Mouse (Mus musculus) forebrain, embryonic 15.5 days (tissue): ENCODE results near the gene Itgb2l. TPM values are rescaled to one million over a fixed set of nuclear protein-coding genes. Genes with fewer than 3 reads are reported as not detected.
A peak's percentile ranks its signal among the peaks of the same experiment; 100 is the strongest.
"Not testable (repeated sequence)": the region's sequence is repeated elsewhere in the genome, so short reads cannot be mapped to it uniquely, and the experiment has no call there.

Source experiments
- ATAC-seq: fragments of 200-750 bp; cut with Nextera tagmentation; replicated peaks from 2 replicates; pipeline ENCODE4 v1.8.0; 2017; ENCODE audit warnings: mild to moderate bottlenecking, moderate TSS enrichment, moderate library complexity
- H3K27ac ChIP-seq: fragments of 300-500 bp; sonication (generic); replicated peaks from 2 replicates; pipeline ENCODE4 v1.5.1; 2015; ENCODE audit warnings: mild to moderate bottlenecking, inconsistent platforms
- H3K27me3 ChIP-seq: fragments of 300-500 bp; sonication (generic); 2 replicates; pipeline ENCODE4 v1.6.1; 2015; ENCODE audit warnings: inconsistent platforms
- H3K36me3 ChIP-seq: fragments of 300-500 bp; sonication (generic); 2 replicates; pipeline ENCODE4 v1.6.1; 2015; ENCODE audit warnings: mild to moderate bottlenecking, inconsistent platforms
- H3K4me1 ChIP-seq: fragments of 300-500 bp; sonication (generic); 2 replicates; pipeline ENCODE4 v1.6.1; 2015; ENCODE audit warnings: inconsistent platforms
- H3K4me2 ChIP-seq: fragments of 300-500 bp; sonication (generic); replicated peaks from 2 replicates; pipeline ENCODE4 v1.6.1; 2015; ENCODE audit warnings: mild to moderate bottlenecking, inconsistent platforms
- H3K4me3 ChIP-seq: fragments of 300-500 bp; sonication (generic); 2 replicates; pipeline ENCODE4 v1.5.1; 2015; ENCODE audit warnings: mild to moderate bottlenecking, inconsistent platforms
- H3K9ac ChIP-seq: fragments of 300-500 bp; sonication (generic); replicated peaks from 2 replicates; pipeline ENCODE4 v1.6.1; 2015; ENCODE audit warnings: mild to moderate bottlenecking, inconsistent platforms
- H3K9me3 ChIP-seq: fragments of 300-500 bp; sonication (generic); 2 replicates; pipeline ENCODE4 v1.6.1; 2016; ENCODE audit warnings: inconsistent platforms
- WGBS: fragments of 180-500 bp; shearing (Covaris S2); methylation state at CpG from one replicate; pipeline ENCODE4 v1.1.7; 2015; ENCODE audit warnings: mixed read lengths; 5-methylcytosine and 5-hydroxymethylcytosine counted together
- polyA plus RNA-seq: library from polyadenylated mRNA; unstranded; fragments of >200 nt; fragmentation: Nextera tagmentation; extraction: Ambion mirVana; gene quantifications from 2 replicates; pipeline ENCODE4 v1.2.1, GENCODE M21; 2015

Gene Itgb2l
- polyA plus RNA-seq, 1 experiment from 2014 or later: not detected

DNA sequence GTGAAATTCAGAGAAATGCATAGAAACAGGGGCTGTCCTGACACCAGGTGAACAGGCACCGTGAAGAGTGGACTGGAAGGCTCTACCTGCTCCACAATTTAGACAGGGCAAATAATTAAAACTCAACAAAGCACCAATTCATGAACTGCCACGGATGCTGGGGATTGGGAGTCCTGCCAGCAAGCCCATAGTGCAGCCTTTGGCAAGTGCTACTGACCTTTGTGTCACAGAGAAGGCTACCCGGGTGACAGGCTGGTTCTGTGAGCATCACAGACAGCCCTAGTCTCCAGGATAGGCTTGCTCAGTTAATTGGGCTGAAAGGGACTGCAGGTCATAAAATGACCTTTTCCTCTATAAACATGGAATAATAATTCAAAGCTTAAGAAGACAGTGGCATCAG is 17.4 kb upstream of the Itgb2l start:
- H3K9ac ChIP-seq: no peak overlapping the region

DNA sequence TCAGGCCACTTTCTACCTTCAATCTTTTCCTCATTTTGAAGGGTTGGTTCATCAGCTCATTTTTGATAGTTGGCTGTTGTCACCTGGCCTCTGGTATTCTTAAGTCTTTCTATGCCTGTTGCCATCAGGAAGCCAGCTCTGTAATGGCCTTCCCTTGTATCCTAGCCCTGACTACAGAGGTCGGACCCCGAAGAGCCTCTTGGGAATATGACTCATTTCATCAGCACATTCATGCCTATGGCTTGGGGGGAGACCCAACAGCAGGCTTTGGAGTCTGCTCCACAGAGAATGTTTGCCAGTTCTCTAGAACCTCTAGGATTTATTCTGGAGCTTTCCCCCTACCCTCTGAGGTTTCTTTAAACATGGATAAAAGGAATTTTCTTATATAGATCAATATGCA is 15.9 kb upstream of the Itgb2l start:
- H3K36me3 ChIP-seq: no peaks in the 10 kb centered on the region
- H3K4me1 ChIP-seq: no peaks in the 10 kb centered on the region
- no peaks in the 10 kb centered on the region for H3K27me3 ChIP-seq
- no peak overlapping the region for H3K4me2 ChIP-seq
- no peak overlapping the region for H3K4me3 ChIP-seq
- no peaks in the 10 kb centered on the region for H3K9me3 ChIP-seq
- ATAC-seq: no peak
- WGBS: 90% methylated on average over 2 of the region's 2 CpGs
- H3K27ac ChIP-seq: no peak overlapping the region
- no peak overlapping the region for H3K9ac ChIP-seq

More for the DNA sequence above, 17.4 kb upstream of the Itgb2l start:
- 19% methylated on average over 3 of the region's 3 CpGs for WGBS
- no peaks in the 10 kb centered on the region for H3K9me3 ChIP-seq
- H3K4me2 ChIP-seq: no peak overlapping the region
- no peak for ATAC-seq
- no peaks in the 10 kb centered on the region for H3K27me3 ChIP-seq
- no peaks in the 10 kb centered on the region for H3K36me3 ChIP-seq
- no peak overlapping the region for H3K27ac ChIP-seq
- no peak overlapping the region for H3K4me3 ChIP-seq
- no peaks in the 10 kb centered on the region for H3K4me1 ChIP-seq

DNA sequence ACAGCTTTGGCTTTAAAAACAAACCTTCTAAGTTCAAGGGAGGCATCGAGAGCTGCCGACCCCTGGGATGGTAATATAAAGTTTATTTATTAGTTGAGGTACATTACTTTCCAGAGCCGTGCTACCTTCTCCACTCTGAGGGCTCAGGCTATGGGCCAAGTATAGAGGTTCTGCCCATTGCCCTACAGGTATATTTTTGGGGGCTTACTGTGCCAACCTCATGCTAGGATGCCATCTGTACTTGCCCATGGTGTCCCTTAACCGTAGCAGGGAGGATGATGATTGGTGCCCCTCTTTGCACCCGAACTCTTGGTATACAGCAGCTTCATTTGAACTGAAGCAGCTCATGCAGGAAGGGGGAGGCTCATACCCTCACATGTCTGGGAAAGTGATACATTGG is 14.2 kb upstream of the Itgb2l start:
- Histone ChIP-seq H3K9me3 (no peaks in the 10 kb centered on the region), H3K9ac (no peak overlapping the region), H3K4me2 (no peak overlapping the region), H3K36me3 (no peaks in the 10 kb centered on the region), H3K27me3 (no peaks in the 10 kb centered on the region), H3K4me1 (no peaks in the 10 kb centered on the region), H3K27ac (no peak overlapping the region), H3K4me3 (no peak overlapping the region)
- 94% methylated on average over 5 of the region's 5 CpGs for WGBS
- no peak for ATAC-seq

- H3K9ac ChIP-seq: no peak overlapping the region
- no peaks in the 10 kb centered on the region for H3K27me3 ChIP-seq
- no peak overlapping the region for H3K4me3 ChIP-seq
- H3K4me2 ChIP-seq: no peak overlapping the region
- no peak overlapping the region for H3K27ac ChIP-seq
- no peak for ATAC-seq
- H3K9me3 ChIP-seq: no peaks in the 10 kb centered on the region
- no peaks in the 10 kb centered on the region for H3K36me3 ChIP-seq
- no peaks in the 10 kb centered on the region for H3K4me1 ChIP-seq
These were observed 10.7 kb upstream of the Itgb2l start for GRCm38 (mm10) chr16:96454086-96454485.

GRCm38 (mm10) chr16:96450871-96451270 is 7.5 kb upstream of the Itgb2l start:
- H3K9ac ChIP-seq, H3K36me3 ChIP-seq, H3K4me3 ChIP-seq, H3K27ac ChIP-seq, H3K4me1 ChIP-seq, H3K27me3 ChIP-seq, H3K4me2 ChIP-seq, H3K9me3 ChIP-seq, ATAC-seq: not testable (repeated sequence)
- 95% methylated on average over 15 of the region's 16 CpGs for WGBS

- WGBS: 90% methylated on average over 3 of the region's 3 CpGs
- Histone ChIP-seq H3K9me3 (no peaks in the 10 kb centered on the region), H3K4me1 (no peaks in the 10 kb centered on the region), H3K36me3 (no peaks in the 10 kb centered on the region), H3K4me2 (no peak overlapping the region), H3K9ac (no peak overlapping the region), H3K27me3 (no peaks in the 10 kb centered on the region), H3K27ac (no peak overlapping the region), H3K4me3 (no peak overlapping the region)
- ATAC-seq: no peak
These were observed 1.6 kb downstream of the Itgb2l start for GRCm38 (mm10) chr16:96441826-96442225.

- H3K27ac ChIP-seq: no peak overlapping the region
- H3K4me2 ChIP-seq: no peak overlapping the region
- H3K9ac ChIP-seq: no peak overlapping the region
- H3K4me3 ChIP-seq: no peak overlapping the region
- H3K9me3 ChIP-seq: no peaks in the 10 kb centered on the region
- ATAC-seq: no peak
- no peaks in the 10 kb centered on the region for H3K4me1 ChIP-seq
- 79% methylated on average over 8 of the region's 8 CpGs for WGBS
- H3K36me3 ChIP-seq: no peaks in the 10 kb centered on the region
- no peaks in the 10 kb centered on the region for H3K27me3 ChIP-seq
These were observed 2.5 kb downstream of the Itgb2l start for GRCm38 (mm10) chr16:96440871-96441270.

DNA sequence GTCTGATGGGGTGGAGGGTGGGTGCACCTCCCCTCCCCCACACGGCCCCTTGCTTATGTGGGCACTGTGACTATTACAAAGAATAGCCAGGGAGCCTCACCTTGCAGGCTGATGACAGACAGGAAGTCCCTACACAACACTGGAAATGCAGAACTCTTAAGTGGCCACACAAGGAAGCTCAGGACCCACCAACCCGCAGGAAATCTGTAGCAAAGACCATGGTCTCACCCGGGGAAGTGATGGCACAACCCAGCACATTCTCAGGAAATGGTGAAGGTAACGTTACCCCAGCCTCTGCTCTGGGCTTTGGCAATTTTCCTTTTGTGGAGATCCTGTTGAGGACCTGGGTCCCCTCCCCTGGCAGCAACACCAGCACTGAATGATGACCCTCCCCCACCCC is 3.7 kb downstream of the Itgb2l start:
- H3K9me3 ChIP-seq: no peaks in the 10 kb centered on the region
- WGBS: 89% methylated on average over 4 of the region's 4 CpGs
- no peaks in the 10 kb centered on the region for H3K27me3 ChIP-seq
- H3K4me3 ChIP-seq: no peak overlapping the region
- no peaks in the 10 kb centered on the region for H3K4me1 ChIP-seq
- H3K36me3 ChIP-seq: no peaks in the 10 kb centered on the region
- no peak for ATAC-seq
- H3K27ac ChIP-seq: no peak overlapping the region
- no peak overlapping the region for H3K9ac ChIP-seq
- no peak overlapping the region for H3K4me2 ChIP-seq

DNA sequence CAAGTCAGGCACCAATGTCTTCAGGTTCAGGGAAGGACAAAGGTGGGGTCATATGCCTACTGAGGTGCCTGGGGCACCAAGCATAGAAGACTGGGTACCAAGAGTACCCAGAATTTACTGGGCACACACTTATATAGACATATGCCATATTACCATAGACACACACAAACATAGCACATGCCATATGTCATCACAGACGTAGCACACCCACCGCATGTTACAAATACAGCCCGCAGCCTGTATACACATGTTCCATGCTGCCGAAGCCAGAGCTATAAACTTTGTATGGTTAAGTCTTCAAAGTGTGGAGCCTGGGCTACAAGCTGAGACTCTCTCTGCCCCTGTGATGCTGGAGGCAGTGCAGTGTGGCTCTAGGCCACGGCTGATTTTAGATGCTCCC is 4.5 kb downstream of the Itgb2l start:
- no peaks in the 10 kb centered on the region for H3K9me3 ChIP-seq
- ATAC-seq: peak; percentile 75
- H3K36me3 ChIP-seq: no peaks in the 10 kb centered on the region
- WGBS: 65% methylated on average over 5 of the region's 5 CpGs
- H3K4me3 ChIP-seq: no peak overlapping the region
- no peaks in the 10 kb centered on the region for H3K4me1 ChIP-seq
- no peak overlapping the region for H3K4me2 ChIP-seq
- no peak overlapping the region for H3K27ac ChIP-seq
- no peaks in the 10 kb centered on the region for H3K27me3 ChIP-seq
- H3K9ac ChIP-seq: no peak overlapping the region

GRCm38 (mm10) chr16:96434024-96434785 is 9.2 kb downstream of the Itgb2l start:
- no peak overlapping the region for H3K4me3 ChIP-seq
- WGBS: 89% methylated on average over 3 of the region's 3 CpGs
- H3K9ac ChIP-seq: no peak overlapping the region
- H3K9me3 ChIP-seq: no peaks in the 10 kb centered on the region
- no peak overlapping the region for H3K27ac ChIP-seq
- H3K36me3 ChIP-seq: no peaks in the 10 kb centered on the region
- H3K4me2 ChIP-seq: no peak overlapping the region
- H3K27me3 ChIP-seq: no peaks in the 10 kb centered on the region
- no peaks in the 10 kb centered on the region for H3K4me1 ChIP-seq
- ATAC-seq: no peak

DNA sequence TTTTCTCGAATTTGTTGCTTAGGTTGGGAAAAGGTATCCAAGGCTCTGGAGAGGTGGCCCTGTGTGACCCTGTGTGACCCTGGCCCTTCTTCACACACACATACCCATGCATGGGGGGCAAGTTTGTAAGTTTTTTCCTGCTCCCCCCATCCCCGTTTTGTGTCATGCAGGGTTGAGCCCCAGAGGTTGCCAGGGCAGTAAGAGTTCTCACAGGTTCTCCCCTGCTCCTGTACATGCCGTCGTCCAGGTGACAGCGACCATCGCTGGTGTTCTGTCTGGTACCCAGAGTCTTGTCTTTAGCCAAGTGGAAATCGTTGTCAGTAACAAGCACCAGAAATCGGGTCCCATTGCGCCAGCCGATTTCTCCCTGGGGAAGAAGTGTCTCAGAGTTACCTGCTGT is 10.2 kb downstream of the Itgb2l start:
- no peak overlapping the region for H3K4me3 ChIP-seq
- WGBS: 87% methylated on average over 10 of the region's 10 CpGs
- H3K36me3 ChIP-seq: no peaks in the 10 kb centered on the region
- H3K4me1 ChIP-seq: no peaks in the 10 kb centered on the region
- no peak overlapping the region for H3K9ac ChIP-seq
- H3K27ac ChIP-seq: no peak overlapping the region
- H3K27me3 ChIP-seq: no peaks in the 10 kb centered on the region
- H3K9me3 ChIP-seq: no peaks in the 10 kb centered on the region
- ATAC-seq: no peak
- no peak overlapping the region for H3K4me2 ChIP-seq

- ATAC-seq: no peak
- Histone ChIP-seq H3K4me2 (no peak overlapping the region), H3K27ac (no peak overlapping the region), H3K4me3 (no peak overlapping the region), H3K27me3 (no peaks in the 10 kb centered on the region), H3K4me1 (no peaks in the 10 kb centered on the region), H3K9ac (no peak overlapping the region), H3K9me3 (no peaks in the 10 kb centered on the region), H3K36me3 (no peaks in the 10 kb centered on the region)
- WGBS: 78% methylated on average over 3 of the region's 3 CpGs
These were observed 14.4 kb downstream of the Itgb2l start for GRCm38 (mm10) chr16:96429046-96429445.

DNA sequence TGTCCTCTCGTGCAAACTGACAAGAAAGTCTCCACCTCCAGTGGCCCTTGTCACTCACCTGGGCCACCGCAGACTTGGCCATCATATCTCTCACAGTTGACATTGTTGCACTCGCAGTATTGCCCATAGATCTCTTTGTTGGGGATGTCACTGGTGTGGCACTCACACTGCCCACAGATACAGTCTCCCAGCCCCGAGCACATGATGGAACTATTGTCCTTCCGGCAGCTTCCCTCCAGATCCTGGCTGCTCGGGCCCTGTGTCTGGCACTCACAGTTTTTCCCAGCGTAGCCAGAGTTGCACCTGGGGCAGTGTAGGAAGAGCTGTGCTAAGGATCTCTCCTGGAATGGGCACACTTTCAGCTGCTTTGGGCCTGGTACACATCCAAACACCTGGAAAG is 16.7 kb downstream of the Itgb2l start:
- ATAC-seq: no peak
- no peaks in the 10 kb centered on the region for H3K4me1 ChIP-seq
- 86% methylated on average over 7 of the region's 7 CpGs for WGBS
- no peak overlapping the region for H3K9ac ChIP-seq
- H3K9me3 ChIP-seq: no peaks in the 10 kb centered on the region
- H3K27me3 ChIP-seq: no peaks in the 10 kb centered on the region
- no peak overlapping the region for H3K4me2 ChIP-seq
- H3K4me3 ChIP-seq: no peak overlapping the region
- H3K36me3 ChIP-seq: no peaks in the 10 kb centered on the region
- H3K27ac ChIP-seq: no peak overlapping the region
